Mouse (Mus musculus) heart, postnatal 0 days (tissue): Measurements from ENCODE around the gene Il1rap.

ENCODE experiments used
- CTCF ChIP-seq: IDR thresholded peaks from 2 replicates; pipeline ENCODE4 v1.5.1; 2016; ENCODE audit warnings: antibody characterized with exemption, control low read depth, low read depth
- EP300 ChIP-seq: IDR thresholded peaks from 2 replicates; pipeline ENCODE4 v1.6.1; 2016; ENCODE audit warnings: antibody characterized with exemption, low read depth

- no peak for TF ChIP-seq CTCF
- no peak for TF ChIP-seq EP300
Observed at GRCm38 (mm10) chr16:26691294-26691693, 109.8 kb downstream of the Il1rap start.
